Mouse (Mus musculus) cerebellum, adult 2 months (tissue): ENCODE data around the gene Plcb4.

Source experiments
- CTCF ChIP-seq: fragments of 200-500 bp; IDR thresholded peaks from 2 replicates; pipeline ENCODE4 v1.5.1; 2011; ENCODE audit warnings: low read depth, mild to moderate bottlenecking, control low read depth, low read length, moderate library complexity, borderline replicate concordance; ENCODE audit not compliant: insufficient read depth
- POLR2A ChIP-seq: fragments of 200-500 bp; IDR thresholded peaks from 2 replicates; pipeline ENCODE4 v1.6.1; 2011; ENCODE audit warnings: low read length, control low read depth, borderline replicate concordance; ENCODE audit not compliant: insufficient read depth

DNA sequence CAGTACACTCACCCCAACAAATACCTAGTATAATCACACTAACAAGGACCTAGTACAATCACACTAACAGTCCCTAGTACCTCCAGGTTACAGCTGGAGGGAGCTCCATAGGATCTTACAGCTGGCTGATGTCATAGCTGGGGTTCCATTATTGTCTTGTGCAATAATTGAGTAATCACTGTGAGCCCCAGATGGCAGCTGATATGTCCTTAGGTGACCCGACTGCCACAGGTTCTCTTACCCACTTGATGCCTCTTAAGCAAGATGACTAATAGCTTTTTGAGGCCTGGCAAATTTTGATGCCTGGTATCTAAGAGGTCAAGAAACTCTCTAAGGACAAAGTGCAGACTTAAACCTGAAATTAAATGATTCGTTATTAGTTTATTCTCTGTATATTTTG lies 194.3 kb downstream of the Plcb4 start:
- TF ChIP-seq CTCF (no peak), POLR2A (no peak)
